Mouse (Mus musculus): ENCODE measurements at regions not wholly inside any gene's neighbourhood (a gene's known extent, or its start where the extent isn't known, plus 50 kb on each side); places are given as distances from the start of the nearest gene placed in this dataset.

GRCm38 (mm10) chr6:99964540-99964939, 238.3 kb upstream of the Prok2 start:
- no peak for TF ChIP-seq CTCF (IDR thresholded peaks at IDR 0.05; ENCODE audit: low read depth)
- TF ChIP-seq EP300 (IDR thresholded peaks at IDR 0.05; ENCODE audit: low read depth) = no peak
